Mouse (Mus musculus) frontal cortex, adult (tissue): ENCODE results near the gene Sdccag8.
A peak's percentile ranks its signal among the peaks of the same experiment; 100 is the strongest.

Experiments
- ATAC-seq: cut with Nextera tagmentation; 2 replicates; pipeline ENCODE4 v1.9.2; 2017; ENCODE audit warnings: mild to moderate bottlenecking, moderate library complexity, mixed read lengths; ENCODE audit not compliant: low TSS enrichment

Sdccag8 gene

GRCm38 (mm10) chr1:176814591-176815062 lies at the start of gene Sdccag8:
Gene Sdccag8, plus strand, starts transcription at chr1:176814660.
- peak; percentile 91 for ATAC-seq

- ATAC-seq, result no peak
Observed at GRCm38 (mm10) chr1:176774533-176774932, 39.9 kb upstream of the Sdccag8 start.

GRCm38 (mm10) chr1:176789326-176789725 lies 25.1 kb upstream of the Sdccag8 start:
- ATAC-seq, result no peak

GRCm38 (mm10) chr1:176792175-176792574 lies 22.3 kb upstream of the Sdccag8 start:
- no peak for ATAC-seq

- ATAC-seq, result peak; percentile 53
Observed at GRCm38 (mm10) chr1:176798673-176799072, 15.8 kb upstream of the Sdccag8 start.

GRCm38 (mm10) chr1:176800728-176801365 lies 13.6 kb upstream of the Sdccag8 start:
- ATAC-seq, result peak; percentile 55

- no peak for ATAC-seq
Observed at GRCm38 (mm10) chr1:176810161-176810560, 4.3 kb upstream of the Sdccag8 start.

GRCm38 (mm10) chr1:176811892-176812291 lies 2.6 kb upstream of the Sdccag8 start:
- ATAC-seq, result no peak

GRCm38 (mm10) chr1:176812491-176813291 lies 1.8 kb upstream of the Sdccag8 start:
- no peak for ATAC-seq

GRCm38 (mm10) chr1:176813292-176814035 lies 996 bp upstream of the Sdccag8 start:
- peak; percentile 55 for ATAC-seq

- ATAC-seq, result peak; percentile 64
Observed at GRCm38 (mm10) chr1:176814036-176814420, 432 bp upstream of the Sdccag8 start, which contains the start of gene Cep170. Gene Cep170, minus strand, starts transcription at chr1:176814067.

GRCm38 (mm10) chr1:176816728-176817127 lies 2.3 kb downstream of the Sdccag8 start:
- no peak for ATAC-seq

GRCm38 (mm10) chr1:176818147-176818546 lies 3.7 kb downstream of the Sdccag8 start:
- ATAC-seq, result no peak

GRCm38 (mm10) chr1:176818763-176819162 lies 4.3 kb downstream of the Sdccag8 start:
- no peak for ATAC-seq

- no peak for ATAC-seq
Observed at GRCm38 (mm10) chr1:176821929-176822328, 7.5 kb downstream of the Sdccag8 start.

- ATAC-seq, result no peak
Observed at GRCm38 (mm10) chr1:176822949-176823348, 8.5 kb downstream of the Sdccag8 start.

GRCm38 (mm10) chr1:176823889-176824288 lies 9.4 kb downstream of the Sdccag8 start:
- no peak for ATAC-seq

- no peak for ATAC-seq
Observed at GRCm38 (mm10) chr1:176824611-176825010, 10.2 kb downstream of the Sdccag8 start.

- ATAC-seq, result no peak
Observed at GRCm38 (mm10) chr1:176825084-176825483, 10.6 kb downstream of the Sdccag8 start.

- no peak for ATAC-seq
Observed at GRCm38 (mm10) chr1:176826186-176826585, 11.7 kb downstream of the Sdccag8 start.

GRCm38 (mm10) chr1:176826931-176827330 lies 12.5 kb downstream of the Sdccag8 start:
- ATAC-seq, result no peak

- peak; percentile 69 for ATAC-seq
Observed at GRCm38 (mm10) chr1:176827365-176827764, 12.9 kb downstream of the Sdccag8 start.
